Mouse (Mus musculus): ENCODE data around the gene Snx19. TPM values are rescaled to one million over a fixed set of nuclear protein-coding genes. Genes with fewer than 3 reads are reported as not detected.

Snx19 gene
- total RNA-seq (2014; rRNA removed) (25.2 and 30.6 TPM in 2 replicates), polyA plus RNA-seq (2015; fragmentation: Nextera tagmentation; extraction: Ambion mirVana) (12.7 and 16.7 TPM in 2 replicates)

DNA sequence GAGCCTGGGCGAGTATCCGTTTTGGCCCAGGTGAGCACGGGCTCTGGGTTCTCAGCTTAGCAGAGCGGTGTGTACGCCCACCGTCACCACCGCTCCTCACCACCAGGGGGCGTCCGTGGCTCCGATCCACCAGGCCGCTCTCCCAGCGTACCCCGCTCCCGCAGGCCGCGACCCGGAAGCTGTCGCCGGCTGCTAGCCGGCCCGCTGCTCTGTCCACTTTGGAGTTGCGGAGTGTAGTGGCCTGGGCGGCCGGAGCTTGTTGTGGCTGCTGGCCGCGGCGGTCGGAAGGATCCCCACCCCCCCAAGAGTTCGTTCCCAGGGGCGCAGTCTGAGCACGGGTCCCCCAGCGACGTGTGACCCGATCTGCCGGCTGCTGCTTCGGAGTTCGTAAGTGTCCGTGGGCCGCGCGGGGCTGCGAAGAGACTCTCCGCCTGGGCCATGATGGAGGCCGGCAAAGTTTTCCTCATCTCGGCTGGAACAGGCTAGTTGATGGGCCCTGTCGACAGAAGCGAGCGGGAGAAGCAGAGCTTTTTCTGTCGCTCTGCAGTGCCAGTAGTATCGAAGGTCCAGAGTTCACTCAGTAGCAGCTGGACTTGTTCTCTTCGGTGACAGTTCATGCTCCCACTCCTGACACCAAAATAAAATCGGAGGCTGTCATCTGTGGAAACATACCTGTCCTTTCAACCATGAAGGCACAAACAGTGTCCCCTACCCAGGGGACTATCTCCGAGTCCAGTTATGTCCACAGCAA, at the start of gene Snx19:
Snx19 (plus strand) TSS at position 227 of the 751 bp plus-strand sequence.
- H3K9ac ChIP-seq, result peak within 1 kb of the TSS; percentile 80
- peak within 1 kb of the TSS; percentile 77 for H3K4me3 ChIP-seq (ENCODE audit: low read depth, low read length)
- H3K27me3 ChIP-seq (ENCODE audit: insufficient read depth, low read length), result no peaks in the 10 kb centered on the region
- peak within 1 kb of the TSS; percentile 58 for H3K4me2 ChIP-seq (ENCODE audit: low read depth)
- no peak within 1 kb of the TSS for H3K27ac ChIP-seq (ENCODE audit: low read depth, low read length)
- peak; percentile 97 for TF ChIP-seq CTCF (IDR thresholded peaks at IDR 0.05; ENCODE audit: low read depth)
- WGBS, result 5% methylated on average over 53 of the region's 53 CpGs
- H3K9me3 ChIP-seq (ENCODE audit: low read length), result no peaks in the 10 kb centered on the region
- H3K4me1 ChIP-seq (ENCODE audit: insufficient read depth), result peaks cover 19% of the 10 kb centered on the region
- DNase-seq (peak; percentile 91), ATAC-seq (peak; percentile 98)
- peaks cover 5% of the 10 kb centered on the region; the same call in 1 of the 2 replicates for H3K36me3 ChIP-seq (ENCODE audit: insufficient read depth)

DNA sequence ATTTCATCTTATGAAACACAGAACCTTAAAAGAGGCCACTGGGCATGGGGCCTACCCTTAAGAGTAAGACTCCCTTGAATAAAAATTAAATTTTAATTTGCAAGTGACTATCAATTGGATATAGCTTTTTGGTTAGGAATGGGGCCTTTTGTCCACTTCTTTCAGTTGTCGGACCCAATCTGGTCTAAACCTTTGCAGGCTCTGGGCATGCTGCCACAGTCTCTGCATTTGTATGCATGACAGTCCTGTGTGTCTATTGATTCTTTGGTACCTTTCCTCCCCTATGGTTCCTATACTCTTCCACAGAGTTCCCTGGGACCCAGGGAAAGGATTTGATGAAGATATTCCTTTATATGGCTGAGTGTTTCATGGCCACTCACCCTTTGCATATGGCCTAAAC, 26.1 kb upstream of the Snx19 start:
- no peak overlapping the region for H3K4me2 ChIP-seq (ENCODE audit: low read depth)
- no peak for ATAC-seq
- no peak overlapping the region for H3K27ac ChIP-seq (ENCODE audit: low read depth, low read length)
- no peak for DNase-seq
- H3K9ac ChIP-seq, result no peak overlapping the region
- H3K4me1 ChIP-seq (ENCODE audit: insufficient read depth), result no peaks in the 10 kb centered on the region
- H3K27me3 ChIP-seq (ENCODE audit: insufficient read depth, low read length), result no peaks in the 10 kb centered on the region
- TF ChIP-seq CTCF (IDR thresholded peaks at IDR 0.05; ENCODE audit: low read depth), result no peak
- 33% methylated on average over 1 of the region's 1 CpGs for WGBS
- H3K4me3 ChIP-seq (ENCODE audit: low read depth, low read length), result no peak overlapping the region
- no peaks in the 10 kb centered on the region for H3K9me3 ChIP-seq (ENCODE audit: low read length)
- H3K36me3 ChIP-seq (ENCODE audit: insufficient read depth), result no peaks in the 10 kb centered on the region

DNA sequence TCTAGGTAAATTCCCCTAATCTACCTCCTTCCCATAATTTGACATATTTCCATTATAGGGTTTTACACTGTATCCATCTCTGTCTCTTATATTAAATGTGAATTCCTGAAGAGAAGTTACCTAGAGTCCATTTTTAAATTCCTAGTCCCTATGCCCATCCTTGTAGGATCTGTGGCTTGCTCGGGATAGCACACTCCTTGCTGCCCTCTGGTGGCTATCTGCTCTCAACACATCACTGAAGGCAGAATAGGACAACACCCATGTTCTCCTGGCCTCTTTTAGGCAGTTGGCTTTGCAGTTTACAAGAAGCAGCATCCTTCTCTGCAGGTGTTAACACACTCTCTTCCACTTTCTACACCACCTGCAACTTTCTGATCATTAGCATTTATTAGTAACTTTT, 4.0 kb upstream of the Snx19 start:
- WGBS, result 2% methylated on average over 1 of the region's 1 CpGs
- no peak for ATAC-seq
- Histone ChIP-seq H3K27me3 (ENCODE audit: insufficient read depth, low read length) (no peaks in the 10 kb centered on the region), H3K27ac (ENCODE audit: low read depth, low read length) (no peak overlapping the region), H3K9ac (no peak overlapping the region), H3K4me1 (ENCODE audit: insufficient read depth) (peaks cover 6% of the 10 kb centered on the region), H3K4me3 (ENCODE audit: low read depth, low read length) (no peak overlapping the region), H3K4me2 (ENCODE audit: low read depth) (no peak overlapping the region), H3K9me3 (ENCODE audit: low read length) (no peaks in the 10 kb centered on the region), H3K36me3 (ENCODE audit: insufficient read depth) (no peaks in the 10 kb centered on the region)
- DNase-seq, result peak; percentile 80
- TF ChIP-seq CTCF (IDR thresholded peaks at IDR 0.05; ENCODE audit: low read depth), result peak; percentile 89

DNA sequence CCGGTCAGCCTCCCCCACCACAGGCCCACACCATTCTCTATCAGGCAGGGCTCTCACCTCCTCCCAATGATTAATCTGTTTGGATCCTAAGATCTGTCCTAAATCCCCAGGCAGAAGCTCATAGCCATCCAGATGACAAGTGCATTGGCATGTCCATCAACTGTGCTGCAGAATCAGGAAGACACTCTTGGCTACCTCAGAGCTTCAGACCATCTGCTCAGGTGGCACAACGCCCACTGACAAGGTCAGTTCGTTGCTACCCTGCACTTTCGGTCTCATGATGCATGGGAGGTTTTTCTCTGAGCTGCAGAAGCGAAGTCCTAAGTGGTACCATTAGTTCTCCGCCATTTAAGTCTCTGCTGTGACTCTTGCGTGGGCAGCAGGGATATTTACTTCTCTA, 1.7 kb upstream of the Snx19 start:
- ATAC-seq (no peak), DNase-seq (no peak)
- WGBS, result 90% methylated on average over 7 of the region's 7 CpGs
- H3K27ac ChIP-seq (ENCODE audit: low read depth, low read length), result no peak overlapping the region
- no peak for TF ChIP-seq CTCF (IDR thresholded peaks at IDR 0.05; ENCODE audit: low read depth)
- H3K9ac ChIP-seq, result no peak overlapping the region
- no peak overlapping the region for H3K4me2 ChIP-seq (ENCODE audit: low read depth)
- H3K36me3 ChIP-seq (ENCODE audit: insufficient read depth), result peaks cover 3% of the 10 kb centered on the region; the same call in 1 of the 2 replicates
- H3K9me3 ChIP-seq (ENCODE audit: low read length), result no peaks in the 10 kb centered on the region
- peaks cover 13% of the 10 kb centered on the region for H3K4me1 ChIP-seq (ENCODE audit: insufficient read depth)
- no peaks in the 10 kb centered on the region for H3K27me3 ChIP-seq (ENCODE audit: insufficient read depth, low read length)
- H3K4me3 ChIP-seq (ENCODE audit: low read depth, low read length), result no peak overlapping the region

DNA sequence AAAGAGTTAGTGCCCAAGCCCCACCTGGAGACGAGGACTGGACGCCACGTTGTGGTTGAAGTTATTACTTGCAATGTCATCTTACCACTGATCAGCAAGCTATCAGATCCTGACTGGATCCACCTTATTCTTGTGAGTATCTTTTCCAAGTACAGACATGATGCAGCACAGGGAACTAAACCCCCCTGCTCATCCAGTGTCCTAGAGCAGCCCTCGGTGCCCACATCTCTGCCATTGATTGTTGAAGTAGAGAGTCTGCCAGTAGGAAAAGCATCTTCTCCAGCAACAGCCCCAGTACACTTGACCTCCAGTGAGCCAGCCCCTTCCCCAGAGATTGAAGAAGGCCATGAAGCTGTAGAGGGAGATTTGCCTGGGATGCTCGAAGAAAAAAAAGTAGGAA, 1.3 kb downstream of the Snx19 start:
- no peak overlapping the region for H3K4me3 ChIP-seq (ENCODE audit: low read depth, low read length)
- no peak for ATAC-seq
- H3K9ac ChIP-seq, result no peak overlapping the region
- no peak for DNase-seq
- WGBS, result 93% methylated on average over 5 of the region's 5 CpGs
- H3K36me3 ChIP-seq (ENCODE audit: insufficient read depth), result peaks cover 17% of the 10 kb centered on the region
- H3K27ac ChIP-seq (ENCODE audit: low read depth, low read length), result no peak overlapping the region
- H3K4me2 ChIP-seq (ENCODE audit: low read depth), result no peak overlapping the region; the same call in 1 of the 2 replicates
- peaks cover 19% of the 10 kb centered on the region for H3K4me1 ChIP-seq (ENCODE audit: insufficient read depth)
- H3K27me3 ChIP-seq (ENCODE audit: insufficient read depth, low read length), result no peaks in the 10 kb centered on the region
- H3K9me3 ChIP-seq (ENCODE audit: low read length), result no peaks in the 10 kb centered on the region
- TF ChIP-seq CTCF (IDR thresholded peaks at IDR 0.05; ENCODE audit: low read depth), result no peak

DNA sequence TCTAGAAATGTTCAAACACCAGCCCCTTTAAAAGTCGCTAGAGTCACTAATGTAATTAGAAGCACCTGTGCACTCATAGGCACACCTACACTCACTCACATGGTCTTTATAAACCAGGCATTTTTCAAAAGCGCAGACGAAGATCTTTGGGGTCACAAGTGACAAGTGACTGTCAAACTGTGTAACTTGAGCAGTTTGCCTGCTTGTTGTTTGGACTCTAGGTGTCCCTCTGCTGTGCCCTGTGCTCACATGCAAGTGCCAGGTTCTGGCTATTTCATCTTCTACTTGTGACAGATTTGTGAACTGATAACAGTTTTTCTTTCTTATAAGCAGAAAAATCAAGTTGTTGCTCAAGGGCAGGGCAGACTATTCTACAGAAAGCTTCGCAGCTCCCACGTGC, 3.5 kb downstream of the Snx19 start:
- no peak for TF ChIP-seq CTCF (IDR thresholded peaks at IDR 0.05; ENCODE audit: low read depth)
- no peak overlapping the region for H3K9ac ChIP-seq

DNA sequence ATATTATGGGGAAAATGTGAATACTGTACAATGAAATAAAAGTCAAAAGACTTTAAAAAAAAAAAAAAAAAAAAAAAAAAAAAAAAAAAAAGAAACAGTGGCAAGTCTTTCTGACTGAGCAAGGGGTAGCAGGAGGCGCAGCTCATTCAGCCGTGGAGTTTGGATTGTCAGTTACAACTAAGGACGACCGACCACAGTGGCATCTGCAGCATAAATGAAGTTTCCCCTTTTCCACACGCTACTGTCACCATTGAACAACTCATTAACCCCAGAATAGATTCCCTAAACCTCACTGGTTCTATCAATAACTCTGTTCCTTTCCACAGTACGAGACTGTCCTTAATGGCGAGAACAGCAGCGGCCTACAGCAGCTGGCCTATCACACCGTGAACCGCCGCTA, 5.0 kb downstream of the Snx19 start:
- no peaks in the 10 kb centered on the region for H3K9me3 ChIP-seq (ENCODE audit: low read length)
- no peaks in the 10 kb centered on the region for H3K27me3 ChIP-seq (ENCODE audit: insufficient read depth, low read length)
- no peak for TF ChIP-seq CTCF (IDR thresholded peaks at IDR 0.05; ENCODE audit: low read depth)
- peaks cover 19% of the 10 kb centered on the region for H3K4me1 ChIP-seq (ENCODE audit: insufficient read depth)
- ATAC-seq, result no peak
- H3K4me3 ChIP-seq (ENCODE audit: low read depth, low read length), result no peak overlapping the region
- H3K4me2 ChIP-seq (ENCODE audit: low read depth), result no peak overlapping the region
- H3K27ac ChIP-seq (ENCODE audit: low read depth, low read length), result no peak overlapping the region
- no peak overlapping the region for H3K9ac ChIP-seq
- peaks cover 39% of the 10 kb centered on the region for H3K36me3 ChIP-seq (ENCODE audit: insufficient read depth)
- 91% methylated on average over 11 of the region's 11 CpGs for WGBS
- no peak for DNase-seq

More for the DNA sequence above, 3.5 kb downstream of the Snx19 start:
- Histone ChIP-seq H3K27ac (ENCODE audit: low read depth, low read length) (no peak overlapping the region), H3K4me3 (ENCODE audit: low read depth, low read length) (no peak overlapping the region), H3K27me3 (ENCODE audit: insufficient read depth, low read length) (no peaks in the 10 kb centered on the region), H3K4me1 (ENCODE audit: insufficient read depth) (peaks cover 19% of the 10 kb centered on the region), H3K36me3 (ENCODE audit: insufficient read depth) (peaks cover 30% of the 10 kb centered on the region), H3K4me2 (ENCODE audit: low read depth) (no peak overlapping the region), H3K9me3 (ENCODE audit: low read length) (no peaks in the 10 kb centered on the region)
- WGBS, result 85% methylated on average over 5 of the region's 5 CpGs
- DNase-seq (no peak), ATAC-seq (no peak)

All from forebrain, postnatal 0 days (tissue).